Mouse (Mus musculus): ENCODE results near the gene Otud4.
"Not testable (repeated sequence)": the region's sequence is repeated elsewhere in the genome, so short reads cannot be mapped to it uniquely, and the experiment has no call there.

Gene Otud4

GRCm38 (mm10) chr8:79639586-79640451, at the start of gene Otud4:
Otud4 (plus strand) TSS chr8:79639618.
- peak; percentile 68 for DNase-seq

- no peak for DNase-seq
These were observed 38.5 kb upstream of the Otud4 start for GRCm38 (mm10) chr8:79600962-79601361.

GRCm38 (mm10) chr8:79603204-79603603, 36.2 kb upstream of the Otud4 start:
- DNase-seq: not testable (repeated sequence)

GRCm38 (mm10) chr8:79606225-79606624, 33.2 kb upstream of the Otud4 start:
- no peak for DNase-seq

- DNase-seq: no peak
These were observed 32.6 kb upstream of the Otud4 start for GRCm38 (mm10) chr8:79606751-79607300.

- DNase-seq: no peak
These were observed 30.7 kb upstream of the Otud4 start for GRCm38 (mm10) chr8:79608701-79609100.

GRCm38 (mm10) chr8:79610268-79610667, 29.1 kb upstream of the Otud4 start:
- no peak for DNase-seq

- no peak for DNase-seq
These were observed 27.1 kb upstream of the Otud4 start for GRCm38 (mm10) chr8:79612298-79612697.

GRCm38 (mm10) chr8:79612965-79613364, 26.5 kb upstream of the Otud4 start:
- no peak for DNase-seq

GRCm38 (mm10) chr8:79615741-79616350, 23.6 kb upstream of the Otud4 start:
- DNase-seq: peak; percentile 27

GRCm38 (mm10) chr8:79618906-79619305, 20.5 kb upstream of the Otud4 start:
- no peak for DNase-seq

- DNase-seq: no peak
These were observed 20.1 kb upstream of the Otud4 start for GRCm38 (mm10) chr8:79619353-79619752.

- DNase-seq: no peak
These were observed 19.4 kb upstream of the Otud4 start for GRCm38 (mm10) chr8:79620000-79620399.

GRCm38 (mm10) chr8:79620489-79621276, 18.7 kb upstream of the Otud4 start:
- no peak for DNase-seq

- DNase-seq: no peak
These were observed 17.1 kb upstream of the Otud4 start for GRCm38 (mm10) chr8:79622346-79622745.

- DNase-seq: no peak
These were observed 16.1 kb upstream of the Otud4 start for GRCm38 (mm10) chr8:79623351-79623750.

GRCm38 (mm10) chr8:79624416-79624815, 15.0 kb upstream of the Otud4 start:
- no peak for DNase-seq

GRCm38 (mm10) chr8:79626213-79626612, 13.2 kb upstream of the Otud4 start:
- no peak for DNase-seq

- no peak for DNase-seq
These were observed 3.9 kb upstream of the Otud4 start for GRCm38 (mm10) chr8:79635491-79635890.

- no peak for DNase-seq
These were observed 3.3 kb upstream of the Otud4 start for GRCm38 (mm10) chr8:79636151-79636550.

- DNase-seq: no peak
These were observed 2.2 kb upstream of the Otud4 start for GRCm38 (mm10) chr8:79637237-79637636.

GRCm38 (mm10) chr8:79638001-79638706, 1.3 kb upstream of the Otud4 start:
- no peak for DNase-seq
